Mouse (Mus musculus): ENCODE measurements around the gene Osgin1. TPM values are rescaled to one million over a fixed set of nuclear protein-coding genes. Genes with fewer than 3 reads are reported as not detected.

Gene Osgin1
- total RNA-seq, 2 experiments from 2014 or later, result 0.40 to 0.53 TPM

- no peak for DNase-seq (ENCODE audit: low spot score in 2 of 2)
- intact Hi-C loops (cut with DNase I), result no loop called here
Observed at GRCm38 (mm10) chr8:119439424-119439823, 5.5 kb downstream of the Osgin1 start.

- DNase-seq (ENCODE audit: low spot score in 2 of 2), result no peak
- intact Hi-C loops (cut with DNase I), result loop anchor here (10.0 kb wide), 2 partner anchors 85 to 335 kb away; partner anchors contain the start of gene Tldc1
Observed at GRCm38 (mm10) chr8:119439893-119440249, 5.9 kb downstream of the Osgin1 start.

- DNase-seq (ENCODE audit: low spot score in 2 of 2), result peak; percentile 62 to 70
- intact Hi-C loops (cut with DNase I), result loop anchor here (10.0 kb wide), 2 partner anchors 84 to 334 kb away; partner anchors contain the start of gene Tldc1
Observed at GRCm38 (mm10) chr8:119440250-119440951, 6.5 kb downstream of the Osgin1 start.

GRCm38 (mm10) chr8:119440952-119441270 is 7.0 kb downstream of the Osgin1 start:
- no peak for DNase-seq (ENCODE audit: low spot score in 2 of 2)
- intact Hi-C loops (cut with DNase I), result loop anchor here (1.0 to 10.0 kb wide), 3 partner anchors 84 to 334 kb away; partner anchors contain the start of gene Tldc1

GRCm38 (mm10) chr8:119442013-119442412 is 8.1 kb downstream of the Osgin1 start:
- DNase-seq (ENCODE audit: low spot score in 2 of 2), result no peak
- intact Hi-C loops (cut with DNase I), result loop anchor here (10.0 kb wide), 2 partner anchors 83 to 333 kb away; partner anchors contain the start of gene Tldc1

GRCm38 (mm10) chr8:119442970-119443369 is 9.0 kb downstream of the Osgin1 start:
- DNase-seq (ENCODE audit: low spot score in 2 of 2), result no peak
- intact Hi-C loops (cut with DNase I), result loop anchor here (10.0 kb wide), 2 partner anchors 82 to 332 kb away; partner anchors contain the start of gene Tldc1

- intact Hi-C loops (cut with DNase I), result loop anchor here (1.0 to 10.0 kb wide), 5 partner anchors 50 to 328 kb away; partner anchors contain the start of genes Taf1c and Tldc1
- DNase-seq (ENCODE audit: low spot score in 2 of 2), result peak; percentile 93
Observed at GRCm38 (mm10) chr8:119446211-119446989, 12.5 kb downstream of the Osgin1 start, which contains the start of gene Necab2. Necab2 (plus strand) TSS chr8:119446719.

- intact Hi-C loops (cut with DNase I), result loop anchor here (1.0 to 10.0 kb wide), 5 partner anchors 50 to 328 kb away; partner anchors contain the start of genes Taf1c and Tldc1
- DNase-seq (ENCODE audit: low spot score in 2 of 2), result no peak
Observed at GRCm38 (mm10) chr8:119446990-119447780, 13.3 kb downstream of the Osgin1 start.

GRCm38 (mm10) chr8:119447781-119448170 is 13.9 kb downstream of the Osgin1 start:
- intact Hi-C loops (cut with DNase I), result loop anchor here (2.0 to 10.0 kb wide), 4 partner anchors 49 to 327 kb away; partner anchors contain the start of genes Taf1c and Tldc1
- no peak for DNase-seq (ENCODE audit: low spot score in 2 of 2)

GRCm38 (mm10) chr8:119449627-119450026 is 15.7 kb downstream of the Osgin1 start:
- DNase-seq (ENCODE audit: low spot score in 2 of 2), result peak; percentile 50 to 59
- intact Hi-C loops (cut with DNase I), result loop anchor here (10.0 kb wide), 2 partner anchors 75 to 325 kb away; partner anchors contain the start of gene Tldc1

GRCm38 (mm10) chr8:119451131-119451530 is 17.2 kb downstream of the Osgin1 start:
- intact Hi-C loops (cut with DNase I), result no loop called here
- no peak for DNase-seq (ENCODE audit: low spot score in 2 of 2)

- no peak for DNase-seq (ENCODE audit: low spot score in 2 of 2)
- intact Hi-C loops (cut with DNase I), result no loop called here
Observed at GRCm38 (mm10) chr8:119452919-119453318, 19.0 kb downstream of the Osgin1 start.

- intact Hi-C loops (cut with DNase I), result no loop called here
- DNase-seq (ENCODE audit: low spot score in 2 of 2), result no peak
Observed at GRCm38 (mm10) chr8:119456045-119456444, 22.1 kb downstream of the Osgin1 start.

GRCm38 (mm10) chr8:119459724-119460123 is 25.8 kb downstream of the Osgin1 start:
- no peak for DNase-seq (ENCODE audit: low spot score in 2 of 2)
- intact Hi-C loops (cut with DNase I), result no loop called here

GRCm38 (mm10) chr8:119461356-119461755 is 27.4 kb downstream of the Osgin1 start:
- no peak for DNase-seq (ENCODE audit: low spot score in 2 of 2)
- intact Hi-C loops (cut with DNase I), result no loop called here

- intact Hi-C loops (cut with DNase I), result no loop called here
- DNase-seq (ENCODE audit: low spot score in 2 of 2), result peak in 1 of 2 experiments; percentile 42
Observed at GRCm38 (mm10) chr8:119463709-119464108, 29.8 kb downstream of the Osgin1 start.

- DNase-seq (ENCODE audit: low spot score in 2 of 2), result peak; percentile 65 to 89
- intact Hi-C loops (cut with DNase I), result no loop called here
Observed at GRCm38 (mm10) chr8:119466105-119466504, 32.2 kb downstream of the Osgin1 start.

- DNase-seq (ENCODE audit: low spot score in 2 of 2), result no peak
- intact Hi-C loops (cut with DNase I), result no loop called here
Observed at GRCm38 (mm10) chr8:119466794-119467193, 32.9 kb downstream of the Osgin1 start.

- intact Hi-C loops (cut with DNase I), result no loop called here
- no peak for DNase-seq (ENCODE audit: low spot score in 2 of 2)
Observed at GRCm38 (mm10) chr8:119468091-119468490, 34.2 kb downstream of the Osgin1 start.
